Mouse (Mus musculus) kidney, postnatal 36 days (tissue): ENCODE data around the gene Pepd.
A peak's percentile ranks its signal among the peaks of the same experiment; 100 is the strongest.

ENCODE experiments used
- DNase-seq, 2 experiments: peaks; one replicate each; pipeline ENCODE4 v3.0.0; 2021 to 2022; ENCODE audit warnings: mixed read lengths in 2 of 2

Pepd gene

GRCm38 (mm10) chr7:35029228-35029627 is 117.0 kb downstream of the Pepd start:
- no peak for DNase-seq

- DNase-seq: no peak
Observed at GRCm38 (mm10) chr7:35029648-35030047, 117.5 kb downstream of the Pepd start.

GRCm38 (mm10) chr7:35030567-35030966 is 118.4 kb downstream of the Pepd start:
- DNase-seq: no peak

GRCm38 (mm10) chr7:35035141-35035553 is 123.0 kb downstream of the Pepd start:
- peak; percentile 55 to 57 for DNase-seq

- no peak for DNase-seq
Observed at GRCm38 (mm10) chr7:35035565-35035964, 123.4 kb downstream of the Pepd start.

GRCm38 (mm10) chr7:35036266-35036731 is 124.1 kb downstream of the Pepd start:
- DNase-seq: peak; percentile 29 to 59

GRCm38 (mm10) chr7:35037408-35037807 is 125.2 kb downstream of the Pepd start:
- DNase-seq: no peak

- DNase-seq: peak in 1 of 2 experiments; percentile 27
Observed at GRCm38 (mm10) chr7:35040176-35040972, 128.2 kb downstream of the Pepd start.

- DNase-seq: no peak
Observed at GRCm38 (mm10) chr7:35041286-35042208, 129.4 kb downstream of the Pepd start.

- DNase-seq: no peak
Observed at GRCm38 (mm10) chr7:35042209-35042554, 130.0 kb downstream of the Pepd start.

GRCm38 (mm10) chr7:35042759-35043217 is 130.6 kb downstream of the Pepd start:
- peak; percentile 44 to 50 for DNase-seq

- DNase-seq: no peak
Observed at GRCm38 (mm10) chr7:35043266-35043817, 131.2 kb downstream of the Pepd start.

GRCm38 (mm10) chr7:35044719-35045118 is 132.5 kb downstream of the Pepd start:
- DNase-seq: no peak

- no peak for DNase-seq
Observed at GRCm38 (mm10) chr7:35046091-35046490, 133.9 kb downstream of the Pepd start.

- DNase-seq: no peak
Observed at GRCm38 (mm10) chr7:35050540-35050939, 138.4 kb downstream of the Pepd start.

GRCm38 (mm10) chr7:35053161-35053560 is 141.0 kb downstream of the Pepd start:
- DNase-seq: peak in 1 of 2 experiments; percentile 28

- DNase-seq: no peak
Observed at GRCm38 (mm10) chr7:35054286-35054685, 142.1 kb downstream of the Pepd start.

- DNase-seq: no peak
Observed at GRCm38 (mm10) chr7:35054977-35055618, 142.9 kb downstream of the Pepd start.

- DNase-seq: peak; percentile 27 to 53
Observed at GRCm38 (mm10) chr7:35055619-35056435, 143.6 kb downstream of the Pepd start.

- peak; percentile 96 to 97 for DNase-seq
Observed at GRCm38 (mm10) chr7:35056436-35056864, 144.3 kb downstream of the Pepd start, which contains the start of gene Cebpg. Cebpg (minus strand) TSS chr7:35056573.

GRCm38 (mm10) chr7:35056999-35057398 is 144.8 kb downstream of the Pepd start:
- DNase-seq: no peak
